Comparison of ENCODE assay signal across 16 mouse cellular contexts in genomic region chr16:22075067-22075466, GRCm38 (mm10).
DNase-seq lines count a peak whose midpoint lies in the region; ATAC-seq lines count a peak whose summit lies in the region.
"Had no signal": no experiment of that assay in that cellular context is flagged by ENCODE, and none has a peak within 500 bp of the region (broad histone marks: within the 10 kb centered on the region; RNA-seq: fewer than 3 reads in every experiment).

No protein-coding gene starts in this region.

- DNase-seq in thymus, postnatal 0 days (ENCODE audit: low spot score) = peak; percentile 55
- no peak for DNase-seq in thymus, postnatal 10 days (ENCODE audit: low spot score in 2 of 2)
- peak; percentile 51 for DNase-seq in T-cell, adult 2 months (ENCODE audit: low spot score)
- DNase-seq in naive thymus-derived CD4-positive, alpha-beta T cell, adult 2 months (ENCODE audit: low read depth) = peak; percentile 57
- no peak for DNase-seq in kidney, postnatal 4 days
- no peak for DNase-seq in adipocyte (ENCODE audit: low spot score)
- DNase-seq: adrenal gland, postnatal 14 days; B cell, adult 2 months; cerebellum, adult 11-12 months; cerebellum, adult 9-10 months; cerebellum, postnatal 25 days; gastrocnemius, postnatal 36 days; heart, adult 11 months had no signal

- peak; percentile 86 for ATAC-seq in CD4-positive, CD25-positive, alpha-beta regulatory T cell, adult 4 months
- ATAC-seq: forebrain, embryonic 15.5 days; Patski had no signal

Comparison
In these comparisons a context has a peak if more than half of its experiments do, and no peak if none do; other contexts are left out.
1. DNase-seq: peak in thymus, postnatal 0 days (single experiment), T-cell, adult 2 months (single experiment) and naive thymus-derived CD4-positive, alpha-beta T cell, adult 2 months (single experiment); none in thymus, postnatal 10 days (0 of 2), kidney, postnatal 4 days (0 of 2) and adipocyte (single experiment).